Mouse (Mus musculus): Measurements from ENCODE around the gene Krt28.

The Krt28 gene

DNA sequence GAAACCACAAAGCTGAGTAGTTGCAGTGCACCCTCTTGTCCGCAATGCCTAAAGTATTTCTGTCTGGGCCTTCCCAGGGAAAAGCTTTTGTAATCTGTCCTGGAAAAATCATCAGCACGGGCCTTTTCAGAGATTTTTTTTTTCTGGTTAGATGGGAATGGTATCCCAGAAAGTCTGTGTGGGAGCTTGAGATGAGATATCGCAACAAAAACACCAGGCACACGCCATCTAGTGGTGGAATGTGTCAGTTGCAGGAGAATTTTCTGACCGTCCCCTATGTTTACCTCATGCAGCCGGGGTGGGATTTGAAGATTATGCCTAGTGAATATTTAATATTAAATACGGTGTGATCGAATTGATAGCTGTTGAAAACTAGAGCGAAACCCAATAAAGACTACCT, 10.3 kb downstream of the Krt28 start:
- no peak for DNase-seq

DNA sequence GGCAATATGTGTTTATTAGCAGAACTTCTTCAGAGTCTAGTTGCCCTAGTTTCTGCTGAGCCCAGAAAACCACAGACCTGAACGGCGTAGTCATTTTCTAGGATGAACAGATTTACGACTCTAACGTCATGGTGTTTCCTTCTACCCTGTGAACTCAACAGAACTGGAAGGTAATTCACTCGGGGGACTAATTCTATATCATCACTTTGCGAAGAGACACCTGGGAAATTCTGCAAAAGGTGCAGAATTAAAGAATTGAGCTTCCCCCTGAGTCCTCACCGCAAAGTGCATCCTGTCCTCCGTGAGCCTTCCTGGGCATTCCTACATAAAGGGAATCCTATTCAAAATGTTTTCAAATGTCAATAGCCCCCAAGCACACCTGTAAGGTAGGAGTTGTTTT, 13.3 kb downstream of the Krt28 start:
- DNase-seq, result no peak

DNA sequence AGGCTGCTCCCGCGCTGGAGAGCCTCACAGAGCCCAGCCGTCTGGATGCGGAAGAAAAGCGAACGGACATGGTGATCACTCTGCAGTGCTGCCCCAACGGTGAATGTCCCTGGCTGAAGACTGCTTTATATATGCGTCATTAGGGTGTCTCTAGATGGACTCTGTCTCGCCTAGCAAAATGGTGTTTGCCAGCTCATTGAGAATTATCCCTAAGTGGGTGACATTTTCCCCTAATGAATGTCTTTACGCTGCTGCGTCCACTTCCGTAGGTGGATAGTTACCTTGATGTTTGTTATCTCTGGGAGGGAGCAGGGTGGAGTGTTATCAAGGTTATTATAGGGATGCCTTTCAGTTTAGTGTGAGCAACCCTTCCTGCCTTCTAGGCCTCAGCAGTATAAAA, 23.7 kb downstream of the Krt28 start, which contains the start of gene Krt27:
Krt27 (minus strand) TSS at position 101 of the 400 bp plus-strand sequence.
- DNase-seq, result no peak

DNA sequence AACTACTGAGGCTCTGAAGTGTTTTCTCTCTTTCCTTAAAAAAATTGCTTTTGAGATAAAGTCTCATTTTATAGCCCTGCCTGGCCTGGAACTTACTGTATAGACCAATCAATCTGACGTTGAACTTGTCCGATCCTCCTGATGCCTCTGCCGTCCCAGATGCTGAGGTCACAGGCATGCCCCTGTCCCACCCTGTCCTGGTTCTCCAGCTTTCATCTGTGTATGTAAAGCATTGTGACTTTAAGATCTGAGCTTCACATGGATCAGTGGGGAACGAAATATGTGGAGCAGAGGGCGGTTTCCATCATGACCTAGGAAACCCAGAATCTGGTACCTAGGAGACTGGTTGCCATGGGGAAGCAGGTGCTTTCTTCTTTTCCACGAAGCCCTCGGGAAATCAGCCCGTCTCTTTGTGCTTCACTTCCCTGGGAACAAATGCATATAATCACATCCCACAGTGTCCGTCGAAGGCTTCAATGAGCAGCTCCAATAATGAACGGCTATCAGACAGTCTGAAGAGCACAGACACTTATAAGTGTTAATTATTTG, 35.3 kb downstream of the Krt28 start:
- DNase-seq, result no peak

DNA sequence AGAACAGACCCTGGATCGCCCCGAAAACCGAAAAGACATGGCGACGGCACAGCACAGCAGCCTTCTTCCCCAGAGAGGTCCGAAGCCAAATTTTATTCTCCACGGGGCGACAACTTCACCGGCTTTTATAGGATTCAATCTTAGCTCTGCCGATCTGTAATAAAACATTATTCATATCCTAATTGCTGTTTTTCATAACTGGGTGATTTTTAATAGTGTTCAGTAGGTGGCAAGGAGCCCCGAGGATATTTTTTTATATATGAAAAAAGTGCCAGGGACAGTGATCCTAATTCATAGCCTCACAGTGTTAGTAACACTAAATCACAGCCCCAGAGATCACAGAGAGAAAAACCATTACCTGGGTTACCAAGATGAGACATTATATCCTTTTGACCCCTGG, 36.8 kb downstream of the Krt28 start, which contains the start of gene Krt26:
Krt26 (minus strand) TSS at position 101 of the 400 bp plus-strand sequence.
- DNase-seq, result no peak

DNA sequence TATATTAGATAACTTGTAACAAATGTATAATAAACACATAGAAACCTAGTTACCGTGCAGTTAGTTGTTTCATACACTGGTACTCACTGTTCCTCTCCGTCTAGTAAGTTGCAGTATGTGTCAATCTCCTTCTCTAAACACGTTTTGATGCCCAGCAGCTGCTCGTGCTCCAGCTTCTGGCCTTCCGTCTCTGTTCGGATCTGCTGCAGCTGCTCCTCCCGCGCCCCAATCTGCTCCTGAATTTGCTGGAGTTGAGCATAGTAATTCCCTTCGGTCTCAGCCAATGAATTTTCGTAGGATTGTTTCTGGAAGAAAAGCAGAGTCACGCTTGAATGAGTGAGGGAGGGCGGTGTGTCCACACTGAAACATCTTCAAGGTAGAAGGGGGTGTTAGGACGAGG, 41.3 kb downstream of the Krt28 start:
- DNase-seq, result no peak

DNA sequence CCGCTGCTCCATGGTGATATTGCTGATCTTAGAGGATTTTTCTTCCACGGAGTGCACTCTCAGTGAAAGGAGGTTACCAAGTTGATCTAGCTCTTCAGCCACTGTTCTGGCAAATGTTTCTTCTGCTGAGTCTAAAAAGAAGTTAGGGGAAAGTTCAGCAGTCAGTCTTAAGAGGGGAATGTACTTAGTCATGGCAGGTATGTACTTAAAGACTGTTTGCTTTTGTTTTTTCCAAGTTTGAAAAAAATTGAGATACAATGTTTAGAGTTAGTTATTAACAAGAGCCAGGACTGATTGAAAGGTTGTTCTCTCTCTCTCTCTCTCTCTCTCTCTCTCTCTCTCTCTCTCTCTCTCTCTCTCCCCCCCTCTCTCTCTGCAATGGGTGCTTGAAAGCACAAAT, 45.0 kb downstream of the Krt28 start:
- no peak for DNase-seq

DNA sequence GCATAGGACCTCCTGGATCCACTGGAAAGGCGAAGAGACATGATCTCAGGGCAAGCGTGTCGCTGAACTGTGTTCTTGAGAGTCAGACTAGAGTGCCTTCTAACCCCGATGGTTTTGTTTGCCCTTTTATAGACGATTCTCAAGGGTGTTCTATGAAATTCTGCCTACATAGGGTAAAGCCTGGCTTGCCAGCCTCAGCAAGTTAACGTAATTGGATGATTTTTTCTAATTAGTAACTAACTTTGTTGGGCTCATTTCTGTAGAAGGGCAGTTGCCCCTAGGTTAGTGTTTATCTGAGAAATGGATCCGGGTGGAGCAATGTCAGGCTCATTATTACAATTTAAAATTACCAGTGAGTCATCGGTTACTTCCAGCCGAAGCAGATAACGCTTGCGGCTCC, 51.9 kb downstream of the Krt28 start, which contains the start of gene Krt25:
Krt25 (minus strand) TSS at position 101 of the 400 bp plus-strand sequence.
- DNase-seq, result no peak

DNA sequence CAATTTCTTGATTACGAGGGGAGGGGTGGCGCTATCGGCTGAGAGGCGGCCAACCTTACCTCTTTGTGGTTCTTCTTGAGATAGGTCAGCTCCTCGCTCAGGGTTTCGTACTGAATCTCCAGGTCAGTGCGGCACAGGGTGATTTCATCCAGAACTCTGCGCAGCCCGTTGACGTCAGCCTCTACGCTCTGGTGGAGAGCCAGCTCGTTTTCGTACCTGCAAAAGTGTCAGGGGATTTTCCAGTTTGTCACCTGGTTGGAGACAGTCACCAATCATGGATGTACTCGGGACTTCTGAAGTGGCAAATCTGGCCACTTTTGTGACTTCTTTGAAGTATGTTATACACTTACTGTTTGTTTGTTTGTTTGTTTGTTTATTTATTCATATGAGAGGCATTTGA, 53.6 kb downstream of the Krt28 start:
- no peak for DNase-seq

DNA sequence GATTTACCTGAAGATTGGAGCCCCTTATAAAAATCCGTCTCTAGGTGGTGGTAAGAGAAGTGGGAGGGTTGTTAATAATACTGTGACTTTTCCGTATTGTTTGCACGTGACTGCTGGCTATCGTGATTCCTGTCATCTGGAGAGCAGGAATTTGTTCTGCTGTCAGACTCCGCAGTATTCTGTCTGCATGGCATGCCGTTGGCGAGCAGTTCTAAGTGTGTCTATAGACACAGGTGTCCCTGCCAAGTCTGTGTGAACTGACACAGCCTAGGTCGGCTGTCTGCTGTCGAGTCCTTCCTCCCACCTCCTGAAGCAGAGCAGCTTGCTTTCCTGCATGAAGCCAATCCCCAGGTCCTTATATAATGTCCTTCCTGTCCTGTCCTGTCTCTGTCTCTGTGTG, 55.6 kb downstream of the Krt28 start:
- no peak for DNase-seq

DNA sequence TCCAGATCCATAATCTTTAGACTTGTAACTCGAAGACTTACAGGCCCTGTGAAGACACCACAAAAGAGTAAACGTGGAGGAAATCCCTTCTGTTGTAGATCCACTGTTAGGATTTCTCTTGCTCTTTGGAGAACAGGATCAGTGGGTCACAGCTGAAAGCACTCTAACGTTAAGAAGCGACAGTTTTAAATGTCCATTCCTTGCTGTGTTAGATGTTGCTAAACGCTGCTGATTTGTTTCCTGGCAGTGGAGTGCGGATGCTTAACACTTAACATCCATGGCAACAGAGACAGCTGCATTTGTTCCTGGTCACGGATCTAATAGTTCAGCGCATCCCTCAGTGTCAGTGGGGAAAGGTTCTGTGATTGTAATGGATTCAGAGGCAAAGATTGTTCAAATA, 58.2 kb downstream of the Krt28 start:
- DNase-seq, result no peak
